Mouse (Mus musculus) brain, embryonic 14.5 days (tissue): ENCODE measurements around the gene Crb1.

ENCODE experiments used
- CTCF ChIP-seq: fragments of 200-500 bp; IDR thresholded peaks from 2 replicates; pipeline ENCODE4 v1.5.1; 2012; ENCODE audit warnings: inconsistent platforms, mild to moderate bottlenecking, moderate library complexity, borderline replicate concordance; ENCODE audit not compliant: insufficient read depth, insufficient read length; ENCODE audit errors: extremely low read depth
- POLR2A ChIP-seq: fragments of 200-500 bp; IDR thresholded peaks from 2 replicates; pipeline ENCODE4 v1.6.1; 2012; ENCODE audit warnings: mild to moderate bottlenecking, inconsistent platforms, borderline replicate concordance; ENCODE audit not compliant: poor library complexity, insufficient read depth, insufficient read length, severe bottlenecking; ENCODE audit errors: extremely low read depth

DNA sequence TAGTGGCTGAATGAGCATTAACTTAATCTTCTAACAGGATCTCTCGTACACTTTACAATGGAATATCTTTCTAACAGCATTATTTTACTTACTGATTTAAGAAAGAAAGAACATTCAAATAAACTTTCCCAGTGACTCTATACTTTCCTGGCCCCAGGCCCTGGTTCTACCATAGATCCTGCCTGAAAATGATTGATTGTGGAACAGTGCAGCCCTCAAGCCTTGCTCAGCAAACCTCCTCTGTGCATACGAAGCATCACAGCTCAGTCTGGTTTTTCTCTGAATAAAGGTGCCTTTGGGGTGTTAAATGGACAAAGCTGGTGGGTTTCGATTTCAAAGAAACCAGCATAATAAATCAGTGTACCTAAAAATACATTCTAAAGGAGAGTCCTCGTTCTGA lies 153.1 kb downstream of the Crb1 start:
- no peak for TF ChIP-seq POLR2A
- no peak for TF ChIP-seq CTCF
